Mouse (Mus musculus): ENCODE measurements around the gene Ascl5. TPM values are rescaled to one million over a fixed set of nuclear protein-coding genes. Genes with fewer than 3 reads are reported as not detected.

The Ascl5 gene
- polyA plus RNA-seq, 1 experiment from 2014 or later = not detected

- Histone ChIP-seq H3K27me3 (ENCODE audit: control insufficient read depth, insufficient read depth, low read length) (no peaks in the 10 kb centered on the region), H3K4me3 (ENCODE audit: low read depth, low read length) (no peak overlapping the region), H3K9me3 (ENCODE audit: control insufficient read depth, low read length) (no peaks in the 10 kb centered on the region), H3K27ac (ENCODE audit: low read depth, low read length) (no peak overlapping the region), H3K36me3 (ENCODE audit: control insufficient read depth, insufficient read depth, low read length) (peaks cover 5% of the 10 kb centered on the region; the same call in 1 of the 2 replicates), H3K4me2 (replicated peaks; ENCODE audit: low read depth, low read length) (no peak overlapping the region), H3K4me1 (replicated peaks; ENCODE audit: control insufficient read depth, insufficient read depth, low read length) (no peaks in the 10 kb centered on the region), H3K9ac (ENCODE audit: low read depth, low read length) (no peak overlapping the region; the same call in 1 of the 2 replicates)
- ATAC-seq (ENCODE audit: low FRiP score) (peak; percentile 30; the same call in 1 of the 2 replicates), DNase-seq (ENCODE audit: low spot score) (peak; percentile 22)
- 79% methylated on average over 2 of the region's 2 CpGs for WGBS
Observed at GRCm38 (mm10) chr1:136017307-136017706, 33.3 kb upstream of the Ascl5 start.

- Histone ChIP-seq H3K27me3 (ENCODE audit: control insufficient read depth, insufficient read depth, low read length) (no peaks in the 10 kb centered on the region), H3K9me3 (ENCODE audit: control insufficient read depth, low read length) (no peaks in the 10 kb centered on the region), H3K4me3 (ENCODE audit: low read depth, low read length) (peak overlapping the region; percentile 72), H3K9ac (ENCODE audit: low read depth, low read length) (peak overlapping the region; percentile 80), H3K4me1 (replicated peaks; ENCODE audit: control insufficient read depth, insufficient read depth, low read length) (no peaks in the 10 kb centered on the region), H3K36me3 (ENCODE audit: control insufficient read depth, insufficient read depth, low read length) (peaks cover 5% of the 10 kb centered on the region; the same call in 1 of the 2 replicates), H3K27ac (ENCODE audit: low read depth, low read length) (peak overlapping the region; percentile 31; the same call in 1 of the 2 replicates), H3K4me2 (replicated peaks; ENCODE audit: low read depth, low read length) (peak overlapping the region; percentile 87)
- ATAC-seq (ENCODE audit: low FRiP score) = peak; percentile 99
- DNase-seq (ENCODE audit: low spot score) = peak; percentile 97
- 0% methylated on average over 21 of the region's 22 CpGs for WGBS
Observed at GRCm38 (mm10) chr1:136017907-136018313, 32.7 kb upstream of the Ascl5 start.

- peak; percentile 69 for ATAC-seq (ENCODE audit: low FRiP score)
Observed at GRCm38 (mm10) chr1:136018390-136019189, 32.0 kb upstream of the Ascl5 start.

GRCm38 (mm10) chr1:136030201-136030600, 20.4 kb upstream of the Ascl5 start:
- no peak overlapping the region for H3K4me3 ChIP-seq (ENCODE audit: low read depth, low read length)
- no peaks in the 10 kb centered on the region for H3K9me3 ChIP-seq (ENCODE audit: control insufficient read depth, low read length)
- peaks cover 19% of the 10 kb centered on the region; the same call in 1 of the 2 replicates for H3K36me3 ChIP-seq (ENCODE audit: control insufficient read depth, insufficient read depth, low read length)
- DNase-seq (ENCODE audit: low spot score) (no peak), ATAC-seq (ENCODE audit: low FRiP score) (no peak)
- H3K4me1 ChIP-seq (replicated peaks; ENCODE audit: control insufficient read depth, insufficient read depth, low read length) = no peaks in the 10 kb centered on the region
- H3K27me3 ChIP-seq (ENCODE audit: control insufficient read depth, insufficient read depth, low read length) = no peaks in the 10 kb centered on the region
- no peak overlapping the region for H3K27ac ChIP-seq (ENCODE audit: low read depth, low read length)
- 73% methylated on average over 7 of the region's 7 CpGs for WGBS
- H3K4me2 ChIP-seq (replicated peaks; ENCODE audit: low read depth, low read length) = no peak overlapping the region
- no peak overlapping the region for H3K9ac ChIP-seq (ENCODE audit: low read depth, low read length)

More at GRCm38 (mm10) chr1:136018390-136019189, 32.0 kb upstream of the Ascl5 start:
- Histone ChIP-seq H3K27ac (ENCODE audit: low read depth, low read length) (peak overlapping the region; percentile 31; the same call in 1 of the 2 replicates), H3K9ac (ENCODE audit: low read depth, low read length) (peak overlapping the region; percentile 80), H3K36me3 (ENCODE audit: control insufficient read depth, insufficient read depth, low read length) (peaks cover 5% of the 10 kb centered on the region; the same call in 1 of the 2 replicates), H3K27me3 (ENCODE audit: control insufficient read depth, insufficient read depth, low read length) (no peaks in the 10 kb centered on the region), H3K4me2 (replicated peaks; ENCODE audit: low read depth, low read length) (peak overlapping the region; percentile 87), H3K4me3 (ENCODE audit: low read depth, low read length) (peak overlapping the region; percentile 72), H3K9me3 (ENCODE audit: control insufficient read depth, low read length) (no peaks in the 10 kb centered on the region), H3K4me1 (replicated peaks; ENCODE audit: control insufficient read depth, insufficient read depth, low read length) (no peaks in the 10 kb centered on the region)
- no peak for DNase-seq (ENCODE audit: low spot score)
- 9% methylated on average over 24 of the region's 24 CpGs for WGBS

GRCm38 (mm10) chr1:136031697-136032096, 18.9 kb upstream of the Ascl5 start:
- Histone ChIP-seq H3K9me3 (ENCODE audit: control insufficient read depth, low read length) (no peaks in the 10 kb centered on the region), H3K27ac (ENCODE audit: low read depth, low read length) (no peak overlapping the region), H3K4me1 (replicated peaks; ENCODE audit: control insufficient read depth, insufficient read depth, low read length) (no peaks in the 10 kb centered on the region), H3K4me2 (replicated peaks; ENCODE audit: low read depth, low read length) (no peak overlapping the region), H3K9ac (ENCODE audit: low read depth, low read length) (no peak overlapping the region), H3K27me3 (ENCODE audit: control insufficient read depth, insufficient read depth, low read length) (no peaks in the 10 kb centered on the region), H3K36me3 (ENCODE audit: control insufficient read depth, insufficient read depth, low read length) (peaks cover 18% of the 10 kb centered on the region; the same call in 1 of the 2 replicates), H3K4me3 (ENCODE audit: low read depth, low read length) (no peak overlapping the region)
- DNase-seq (ENCODE audit: low spot score) (no peak), ATAC-seq (ENCODE audit: low FRiP score) (no peak)
- WGBS = 82% methylated on average over 6 of the region's 8 CpGs

- ATAC-seq (ENCODE audit: low FRiP score) (no peak), DNase-seq (ENCODE audit: low spot score) (no peak)
- H3K27me3 ChIP-seq (ENCODE audit: control insufficient read depth, insufficient read depth, low read length) = no peaks in the 10 kb centered on the region
- H3K4me3 ChIP-seq (ENCODE audit: low read depth, low read length) = no peak overlapping the region
- no peaks in the 10 kb centered on the region for H3K4me1 ChIP-seq (replicated peaks; ENCODE audit: control insufficient read depth, insufficient read depth, low read length)
- 78% methylated on average over 7 of the region's 7 CpGs for WGBS
- no peak overlapping the region for H3K27ac ChIP-seq (ENCODE audit: low read depth, low read length)
- no peak overlapping the region for H3K4me2 ChIP-seq (replicated peaks; ENCODE audit: low read depth, low read length)
- no peak overlapping the region for H3K9ac ChIP-seq (ENCODE audit: low read depth, low read length)
- peaks cover 14% of the 10 kb centered on the region; the same call in 1 of the 2 replicates for H3K36me3 ChIP-seq (ENCODE audit: control insufficient read depth, insufficient read depth, low read length)
- no peaks in the 10 kb centered on the region for H3K9me3 ChIP-seq (ENCODE audit: control insufficient read depth, low read length)
Observed at GRCm38 (mm10) chr1:136032961-136033360, 17.6 kb upstream of the Ascl5 start.

- H3K9ac ChIP-seq (ENCODE audit: low read depth, low read length) = no peak overlapping the region
- H3K27ac ChIP-seq (ENCODE audit: low read depth, low read length) = no peak overlapping the region
- DNase-seq (ENCODE audit: low spot score) = no peak
- H3K27me3 ChIP-seq (ENCODE audit: control insufficient read depth, insufficient read depth, low read length) = no peaks in the 10 kb centered on the region
- no peak overlapping the region for H3K4me3 ChIP-seq (ENCODE audit: low read depth, low read length)
- H3K36me3 ChIP-seq (ENCODE audit: control insufficient read depth, insufficient read depth, low read length) = peaks cover 6% of the 10 kb centered on the region; the same call in 1 of the 2 replicates
- 80% methylated on average over 5 of the region's 5 CpGs for WGBS
- H3K4me1 ChIP-seq (replicated peaks; ENCODE audit: control insufficient read depth, insufficient read depth, low read length) = no peaks in the 10 kb centered on the region
- H3K4me2 ChIP-seq (replicated peaks; ENCODE audit: low read depth, low read length) = no peak overlapping the region
- H3K9me3 ChIP-seq (ENCODE audit: control insufficient read depth, low read length) = no peaks in the 10 kb centered on the region
- no peak for ATAC-seq (ENCODE audit: low FRiP score)
Observed at GRCm38 (mm10) chr1:136038746-136039538, 11.7 kb upstream of the Ascl5 start.

- Histone ChIP-seq H3K27ac (ENCODE audit: low read depth, low read length) (no peak overlapping the region), H3K9me3 (ENCODE audit: control insufficient read depth, low read length) (no peaks in the 10 kb centered on the region), H3K27me3 (ENCODE audit: control insufficient read depth, insufficient read depth, low read length) (no peaks in the 10 kb centered on the region), H3K4me3 (ENCODE audit: low read depth, low read length) (no peak overlapping the region), H3K4me2 (replicated peaks; ENCODE audit: low read depth, low read length) (no peak overlapping the region), H3K36me3 (ENCODE audit: control insufficient read depth, insufficient read depth, low read length) (0 out of 2 replicates have a peak, but pooled peaks cover under 1% of the 10 kb centered on the region), H3K9ac (ENCODE audit: low read depth, low read length) (no peak overlapping the region), H3K4me1 (replicated peaks; ENCODE audit: control insufficient read depth, insufficient read depth, low read length) (no peaks in the 10 kb centered on the region)
- WGBS = 18% methylated on average over 11 of the region's 11 CpGs
- ATAC-seq (ENCODE audit: low FRiP score) (no peak), DNase-seq (ENCODE audit: low spot score) (no peak)
Observed at GRCm38 (mm10) chr1:136040452-136040851, 10.2 kb upstream of the Ascl5 start.
